Mouse (Mus musculus) adrenal gland, adult 10 weeks (tissue): Measurements from ENCODE around the gene Cgnl1. TPM values are rescaled to one million over a fixed set of nuclear protein-coding genes. Genes with fewer than 3 reads are reported as not detected.

Experiments used
- polyA plus RNA-seq: library from polyadenylated mRNA; stranded (reverse); fragments of 350-450 nt; fragmentation: Illumina TruSeq; extraction: RNeasy Lipid Tissue Mini Kit (QIAGEN cat#74804); gene quantifications from one replicate; pipeline ENCODE4 v1.2.3, GENCODE M21; 2014; ENCODE audit warnings: low read depth, low replicate concordance

Cgnl1 gene
- 33.8 TPM for polyA plus RNA-seq

GRCm38 (mm10) chr9:71770991-71771767 lies at the start of gene Cgnl1:
TSS of gene Cgnl1 (minus strand) at chr9:71771602.

DNA sequence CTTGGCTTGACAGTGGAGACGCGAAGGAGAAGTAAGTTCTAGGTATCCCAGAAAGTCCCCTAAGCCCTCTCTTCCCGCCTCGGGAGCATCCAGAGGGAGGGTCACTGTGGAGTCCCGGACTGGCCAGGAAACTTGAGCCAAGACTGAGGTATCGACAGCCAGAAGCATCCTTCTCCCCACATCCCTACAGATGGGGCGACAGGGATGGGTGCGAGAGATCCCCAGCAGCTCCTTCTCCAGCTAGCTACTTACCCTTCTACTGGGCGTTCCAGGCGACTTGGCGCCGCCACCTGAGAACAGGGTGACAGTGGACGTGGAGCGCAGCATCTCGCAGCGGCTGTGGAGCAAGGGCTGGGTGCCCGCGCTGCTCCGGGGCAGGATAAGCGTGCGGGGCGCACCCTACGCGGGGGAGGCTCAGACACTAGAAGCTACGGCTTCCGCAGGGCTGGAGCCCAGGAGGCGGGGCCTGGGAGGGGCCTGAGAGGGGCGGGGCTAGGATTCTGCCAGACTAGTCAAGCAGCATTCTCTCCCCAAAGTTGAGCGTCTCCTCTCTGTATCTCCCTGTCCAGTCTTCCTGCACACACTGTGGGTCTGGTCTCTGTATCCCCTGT lies 179.4 kb downstream of the Cgnl1 start, which contains the start of gene Myzap:
TSS of gene Myzap (minus strand) at position 423 of the 611 bp plus-strand sequence.

Other genes starting within 250 kb of the Cgnl1 start
- 5.8 TPM for gene Myzap, start 179.2 kb downstream of the Cgnl1 start, polyA plus RNA-seq